In genomic region chr10:127671276-127671675, GRCm38 (mm10) we compare ENCODE assay signal across 11 mouse cellular contexts. TPM values are rescaled to one million over a fixed set of nuclear protein-coding genes. Genes with fewer than 3 reads are reported as not detected.
DNase-seq lines count a peak whose midpoint lies in the region; ATAC-seq and TF ChIP-seq lines count a peak whose summit lies in the region.
"Had no signal": no experiment of that assay in that cellular context is flagged by ENCODE, and none has a peak within 500 bp of the region (broad histone marks: within the 10 kb centered on the region; RNA-seq: fewer than 3 reads in every experiment).

No protein-coding gene starts in this region.

- H3K27ac ChIP-seq in forebrain, postnatal 0 days (ENCODE audit: low read depth, low read length), result no peak overlapping the region
- no peak overlapping the region for H3K27ac ChIP-seq in forebrain, embryonic 16.5 days (ENCODE audit: low read length)
- no peak overlapping the region for H3K27ac ChIP-seq in liver, embryonic 14.5 days

- no peak for DNase-seq in forebrain, postnatal 0 days
- DNase-seq in retina, postnatal 1 day, result peak; percentile 38
- no peak for DNase-seq in retina, embryonic 14.5 days (ENCODE audit: low spot score)
- no peak for DNase-seq in liver, embryonic 14.5 days (ENCODE audit: low read depth in 3 of 3, low spot score in 3 of 3)
- DNase-seq in thymus, postnatal 25 days, result peak; percentile 54
- no peak for DNase-seq in urinary bladder, postnatal 25 days (ENCODE audit: low spot score)
- no peak for DNase-seq in left cerebral cortex, postnatal 10 days (ENCODE audit: extremely low spot score in 1 of 2, low spot score in 2 of 2)

- H3K9ac ChIP-seq in forebrain, postnatal 0 days, result no peak overlapping the region
- H3K9ac ChIP-seq in forebrain, embryonic 16.5 days (replicated peaks; ENCODE audit: low read depth, low read length), result no peak overlapping the region
- no peak overlapping the region for H3K9ac ChIP-seq in liver, embryonic 14.5 days (replicated peaks)

- no peaks in the 10 kb centered on the region for H3K9me3 ChIP-seq in forebrain, postnatal 0 days (ENCODE audit: low read length)
- H3K9me3 ChIP-seq in forebrain, embryonic 16.5 days (ENCODE audit: control insufficient read depth, low read length), result no peaks in the 10 kb centered on the region
- H3K9me3 ChIP-seq in liver, embryonic 14.5 days (ENCODE audit: control insufficient read depth, low read length), result no peaks in the 10 kb centered on the region

- peaks cover 20% of the 10 kb centered on the region for H3K4me1 ChIP-seq in forebrain, postnatal 0 days (ENCODE audit: insufficient read depth)
- H3K4me1 ChIP-seq in forebrain, embryonic 16.5 days (replicated peaks; ENCODE audit: control insufficient read depth, insufficient read depth, low read length), result peaks cover 28% of the 10 kb centered on the region
- H3K4me1 ChIP-seq in liver, embryonic 14.5 days (replicated peaks; ENCODE audit: control insufficient read depth in 2 of 2, insufficient read depth in 2 of 2, low read length in 1 of 2), result peaks cover 0 to 4% of the 10 kb centered on the region in 2 experiments; a peak in 2 of 4 replicates

- intact Hi-C loops in left cerebral cortex, postnatal 10 days (cut with DNase I), result no loop called here

- H3K36me3 ChIP-seq in forebrain, postnatal 0 days (ENCODE audit: insufficient read depth), result no peaks in the 10 kb centered on the region
- H3K36me3 ChIP-seq in forebrain, embryonic 16.5 days (ENCODE audit: control insufficient read depth, insufficient read depth), result no peaks in the 10 kb centered on the region
- H3K36me3 ChIP-seq in liver, embryonic 14.5 days (replicated peaks; ENCODE audit: control insufficient read depth, insufficient read depth, low read depth), result no peaks in the 10 kb centered on the region

- no peak overlapping the region for H3K4me3 ChIP-seq in forebrain, postnatal 0 days (ENCODE audit: low read depth, low read length)
- H3K4me3 ChIP-seq in forebrain, embryonic 16.5 days (replicated peaks; ENCODE audit: low read length), result no peak overlapping the region
- H3K4me3 ChIP-seq in liver, embryonic 14.5 days (ENCODE audit: insufficient read depth in 1 of 2, low read depth in 2 of 2, low read length in 2 of 2), result no peak overlapping the region
- H3K4me3 ChIP-seq: erythroblast, embryonic 14.5 days had no signal

- H3K4me2 ChIP-seq in forebrain, postnatal 0 days (ENCODE audit: low read depth), result no peak overlapping the region
- H3K4me2 ChIP-seq in forebrain, embryonic 16.5 days (ENCODE audit: low read length), result no peak overlapping the region
- H3K4me2 ChIP-seq in liver, embryonic 14.5 days (ENCODE audit: low read depth), result no peak overlapping the region

- H3K27me3 ChIP-seq in forebrain, postnatal 0 days (ENCODE audit: insufficient read depth, low read length), result no peaks in the 10 kb centered on the region
- 0 out of 2 replicates have a peak, but pooled peaks cover 2% of the 10 kb centered on the region for H3K27me3 ChIP-seq in forebrain, embryonic 16.5 days (replicated peaks; ENCODE audit: control insufficient read depth, insufficient read depth, low read length)
- peaks cover 25% of the 10 kb centered on the region for H3K27me3 ChIP-seq in liver, embryonic 14.5 days (ENCODE audit: control insufficient read depth, insufficient read depth, low read length)

- TF ChIP-seq CTCF in forebrain, postnatal 0 days (IDR thresholded peaks at IDR 0.05; ENCODE audit: low read depth), result peak; percentile 55
- TF ChIP-seq CTCF in liver, embryonic 14.5 days (IDR thresholded peaks at IDR 0.05; ENCODE audit: low read depth), result peak; percentile 83

- ATAC-seq in forebrain, postnatal 0 days, result no peak
- ATAC-seq in forebrain, embryonic 16.5 days, result no peak
- no peak for ATAC-seq in liver, embryonic 14.5 days (ENCODE audit: insufficient read depth)
- ATAC-seq: activated CD4-positive, CD25-positive, alpha-beta regulatory T cell, adult 4 months had no signal

- 39% methylated on average over 2 of the region's 2 CpGs for WGBS in forebrain, postnatal 0 days
- 38% methylated on average over 2 of the region's 2 CpGs for WGBS in forebrain, embryonic 16.5 days
- WGBS in liver, embryonic 14.5 days (ENCODE audit: insufficient replicate concordance), result 19% methylated on average over 2 of the region's 2 CpGs

- TF ChIP-seq EP300 in liver, embryonic 14.5 days (IDR thresholded peaks at IDR 0.05; ENCODE audit: low read depth), result no peak

RNA-seq across cellular contexts. Expression of gene Nab2, which starts 2.9 kb away (rescaled TPM):
- 12.9 and 14.4 TPM in 2 replicates for total RNA-seq in forebrain, postnatal 0 days (2014; rRNA removed)
- polyA plus RNA-seq in forebrain, postnatal 0 days (2015; fragmentation: Nextera tagmentation; extraction: Ambion mirVana), result 4.5 and 4.8 TPM in 2 replicates
- polyA plus RNA-seq in forebrain, embryonic 16.5 days (2015; fragmentation: Nextera tagmentation; extraction: Ambion mirVana), result 3.9 and 4.5 TPM in 2 replicates
- polyA plus RNA-seq in liver, embryonic 14.5 days (2012; rRNA removed), result 4.0 and 4.1 TPM in 2 replicates
- 0.88 and 1.1 TPM in 2 replicates for polyA plus RNA-seq in liver, embryonic 14.5 days (2014; fragmentation: Nextera tagmentation; extraction: Ambion mirVana)
- total RNA-seq in left cerebral cortex, postnatal 10 days (2021), result 10 to 100 TPM; 28.5 to 32.1 TPM

RNA-seq across cellular contexts. Expression of gene Nemp1, which starts 4.6 kb away (rescaled TPM):
- 3.4 and 6.1 TPM in 2 replicates for total RNA-seq in forebrain, postnatal 0 days (2014; rRNA removed)
- polyA plus RNA-seq in forebrain, postnatal 0 days (2015; fragmentation: Nextera tagmentation; extraction: Ambion mirVana), result 2.8 and 3.2 TPM in 2 replicates
- 5.7 and 7.0 TPM in 2 replicates for polyA plus RNA-seq in forebrain, embryonic 16.5 days (2015; fragmentation: Nextera tagmentation; extraction: Ambion mirVana)
- 5.0 and 5.5 TPM in 2 replicates for polyA plus RNA-seq in liver, embryonic 14.5 days (2012; rRNA removed)
- polyA plus RNA-seq in liver, embryonic 14.5 days (2014; fragmentation: Nextera tagmentation; extraction: Ambion mirVana), result 5.6 and 5.7 TPM in 2 replicates
- total RNA-seq in left cerebral cortex, postnatal 10 days (2021), result 1 to 10 TPM; 3.4 to 4.4 TPM

RNA-seq across cellular contexts. Expression of gene Stat6, which starts 28.5 kb away (rescaled TPM):
- total RNA-seq in forebrain, postnatal 0 days (2014; rRNA removed), result 4.6 and 5.4 TPM in 2 replicates
- 4.3 and 4.4 TPM in 2 replicates for polyA plus RNA-seq in forebrain, postnatal 0 days (2015; fragmentation: Nextera tagmentation; extraction: Ambion mirVana)
- polyA plus RNA-seq in forebrain, embryonic 16.5 days (2015; fragmentation: Nextera tagmentation; extraction: Ambion mirVana), result 4.3 and 5.1 TPM in 2 replicates
- polyA plus RNA-seq in liver, embryonic 14.5 days (2012; rRNA removed), result 10.9 TPM in 2 replicates
- 10.2 and 12.4 TPM in 2 replicates for polyA plus RNA-seq in liver, embryonic 14.5 days (2014; fragmentation: Nextera tagmentation; extraction: Ambion mirVana)
- 10 to 100 TPM in 1 of 2 experiments, 1 to 10 TPM in 1; 9.4 to 10.2 TPM for total RNA-seq in left cerebral cortex, postnatal 10 days (2021)

RNA-seq across cellular contexts. Expression of gene Myo1a, which starts 33.7 kb away (rescaled TPM):
- total RNA-seq in forebrain, postnatal 0 days (2014; rRNA removed), result 0.15 and 0.29 TPM in 2 replicates
- 0.28 and 0.35 TPM in 2 replicates for polyA plus RNA-seq in forebrain, postnatal 0 days (2015; fragmentation: Nextera tagmentation; extraction: Ambion mirVana)
- 1.1 and 1.3 TPM in 2 replicates for polyA plus RNA-seq in forebrain, embryonic 16.5 days (2015; fragmentation: Nextera tagmentation; extraction: Ambion mirVana)
- 0.25 and 0.30 TPM in 2 replicates for polyA plus RNA-seq in liver, embryonic 14.5 days (2012; rRNA removed)
- polyA plus RNA-seq in liver, embryonic 14.5 days (2014; fragmentation: Nextera tagmentation; extraction: Ambion mirVana), result 0.06 and 0.19 TPM in 2 replicates
- under 1 TPM; 0.28 TPM for total RNA-seq in left cerebral cortex, postnatal 10 days (2021)
- total RNA-seq: heart, postnatal 10 days had no signal
- polyA plus RNA-seq: activated CD4-positive, CD25-positive, alpha-beta regulatory T cell, adult 4 months had no signal

RNA-seq across cellular contexts. Expression of gene Lrp1, which starts 50.3 kb away (rescaled TPM):
- total RNA-seq in forebrain, postnatal 0 days (2014; rRNA removed), result 183 and 228 TPM in 2 replicates
- 42.2 and 70.4 TPM in 2 replicates for polyA plus RNA-seq in forebrain, postnatal 0 days (2015; fragmentation: Nextera tagmentation; extraction: Ambion mirVana)
- 114 and 117 TPM in 2 replicates for polyA plus RNA-seq in forebrain, embryonic 16.5 days (2015; fragmentation: Nextera tagmentation; extraction: Ambion mirVana)
- polyA plus RNA-seq in liver, embryonic 14.5 days (2012; rRNA removed), result 14.1 and 18.2 TPM in 2 replicates
- polyA plus RNA-seq in liver, embryonic 14.5 days (2014; fragmentation: Nextera tagmentation; extraction: Ambion mirVana), result 13.2 and 16.1 TPM in 2 replicates
- 100 to 1,000 TPM; 264 to 283 TPM for total RNA-seq in left cerebral cortex, postnatal 10 days (2021)

Comparison
In these comparisons a context has a peak if more than half of its experiments do, and no peak if none do; other contexts are left out.
1. DNase-seq: peak in retina, postnatal 1 day (single experiment) and thymus, postnatal 25 days (single experiment); none in forebrain, postnatal 0 days (single experiment), retina, embryonic 14.5 days (single experiment), liver, embryonic 14.5 days (0 of 3), urinary bladder, postnatal 25 days (single experiment) and left cerebral cortex, postnatal 10 days (0 of 2).